Mouse (Mus musculus) bone marrow, adult 2 months (tissue): ENCODE results near the gene Pitpnm1. TPM values are rescaled to one million over a fixed set of nuclear protein-coding genes. Genes with fewer than 3 reads are reported as not detected.
A peak's percentile ranks its signal among the peaks of the same experiment; 100 is the strongest.

ENCODE experiments used
- H3K27ac ChIP-seq: fragments of 200-500 bp; 2 replicates; pipeline ENCODE4 v1.5.1; 2012; ENCODE audit warnings: low read depth, mild to moderate bottlenecking, control low read depth, inconsistent platforms, low read length; ENCODE audit not compliant: control insufficient read depth, poor library complexity, insufficient read depth
- H3K4me1 ChIP-seq: fragments of 200-500 bp; 2 replicates; pipeline ENCODE4 v1.6.1; 2011; ENCODE audit warnings: low read length; ENCODE audit not compliant: control insufficient read depth, insufficient read depth
- H3K4me3 ChIP-seq: fragments of 200-500 bp; replicated peaks from 2 replicates; pipeline ENCODE3; 2011; ENCODE audit warnings: mild to moderate bottlenecking, low read depth, low read length, control low read depth; ENCODE audit not compliant: control insufficient read depth
- CTCF ChIP-seq: fragments of 200-500 bp; IDR thresholded peaks from 2 replicates; pipeline ENCODE4 v1.5.1; 2011; ENCODE audit warnings: low read length, control low read depth; ENCODE audit not compliant: control insufficient read depth, insufficient read depth
- POLR2A ChIP-seq: fragments of 200-500 bp; IDR thresholded peaks from 2 replicates; pipeline ENCODE4 v1.6.1; 2011; ENCODE audit warnings: low read depth, mild to moderate bottlenecking, control low read depth, low read length, borderline replicate concordance; ENCODE audit not compliant: control insufficient read depth
- whole genome bisulfite sequencing: fragments of 180-500 bp; shearing (Covaris S2); methylation state at CpG from one replicate; pipeline ENCODE4 v1.1.7; 2018; 5-methylcytosine and 5-hydroxymethylcytosine counted together
- polyA plus RNA-seq: library from polyadenylated mRNA; stranded (reverse); fragments of >200 nt; gene quantifications from 2 replicates; pipeline ENCODE4 v1.2.4, GENCODE M21; 2011; ENCODE audit warnings: low replicate concordance; ENCODE audit not compliant: missing spikeins, insufficient read depth, insufficient read length

Pitpnm1 gene
- polyA plus RNA-seq, 1 experiment: 159 TPM

GRCm38 (mm10) chr19:4113186-4113805 is 13.5 kb downstream of the Pitpnm1 start:
- peaks cover 24% of the 10 kb centered on the region for H3K4me1 ChIP-seq

DNA sequence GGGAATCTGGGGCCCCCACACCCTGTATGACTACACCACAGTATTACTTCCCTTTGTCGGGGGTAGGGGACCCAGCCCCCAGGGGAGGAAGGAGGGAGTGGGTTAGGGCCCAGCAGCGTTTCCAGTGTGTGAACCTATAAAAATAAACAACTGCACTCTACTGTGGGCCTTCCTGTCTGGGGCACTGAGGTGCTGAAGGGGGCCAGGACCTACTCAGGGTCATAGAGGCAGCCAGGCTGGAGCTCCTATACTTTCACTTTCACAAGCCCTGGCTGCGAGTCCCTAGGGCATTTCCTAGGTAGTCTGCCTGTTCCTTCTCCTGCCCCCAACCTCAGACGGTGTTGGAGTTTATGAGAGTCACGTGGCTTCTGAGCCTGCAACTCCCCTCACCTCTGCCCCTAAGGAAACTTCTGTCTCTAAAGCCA is 14.0 kb downstream of the Pitpnm1 start:
- 2% methylated on average over 5 of the region's 5 CpGs for WGBS
- no peak for TF ChIP-seq CTCF

More at GRCm38 (mm10) chr19:4113186-4113805, 13.5 kb downstream of the Pitpnm1 start:
- TF ChIP-seq CTCF (no peak), POLR2A (peak; percentile 57; the same call in 1 of the 2 replicates)
- 2% methylated on average over 13 of the region's 13 CpGs for WGBS
- no peak overlapping the region for H3K4me3 ChIP-seq
- peak overlapping the region; percentile 94 for H3K27ac ChIP-seq

DNA sequence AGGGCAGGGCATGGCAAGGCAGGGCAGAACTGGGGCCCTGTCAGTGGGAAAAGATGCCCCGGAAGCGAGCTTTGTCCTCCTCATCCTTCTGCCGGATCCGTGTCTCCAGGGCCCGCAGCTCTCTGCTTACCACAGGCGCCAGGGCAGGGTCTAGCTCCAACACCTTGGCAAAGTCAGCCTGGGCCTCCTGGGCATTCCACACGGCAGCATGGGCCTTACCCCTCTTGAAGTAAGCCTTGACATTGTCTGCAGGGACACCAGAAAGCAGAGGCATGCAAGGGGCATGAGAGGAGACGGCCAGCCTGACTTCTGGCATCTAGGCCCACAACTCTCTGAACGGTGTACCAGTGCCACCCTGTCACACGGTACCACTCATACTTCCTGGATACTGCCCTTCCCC is 14.8 kb downstream of the Pitpnm1 start:
- peaks cover 26% of the 10 kb centered on the region for H3K4me1 ChIP-seq
- no peak for TF ChIP-seq CTCF
- TF ChIP-seq POLR2A: no peak
- 71% methylated on average over 10 of the region's 10 CpGs for WGBS
- H3K4me3 ChIP-seq: no peak overlapping the region
- H3K27ac ChIP-seq: peak overlapping the region; percentile 94

More for the DNA sequence above, 14.0 kb downstream of the Pitpnm1 start:
- Histone ChIP-seq H3K4me3 (no peak overlapping the region), H3K4me1 (peaks cover 24% of the 10 kb centered on the region), H3K27ac (peak overlapping the region; percentile 94)

GRCm38 (mm10) chr19:4115144-4115543 is 15.3 kb downstream of the Pitpnm1 start:
- TF ChIP-seq CTCF (no peak), POLR2A (no peak)
- Histone ChIP-seq H3K27ac (no peak overlapping the region), H3K4me1 (peaks cover 26% of the 10 kb centered on the region), H3K4me3 (no peak overlapping the region)
- WGBS: 96% methylated on average over 10 of the region's 10 CpGs

- peaks cover 28% of the 10 kb centered on the region for H3K4me1 ChIP-seq
- 90% methylated on average over 11 of the region's 11 CpGs for WGBS
- TF ChIP-seq POLR2A (no peak), CTCF (no peak)
- no peak overlapping the region for H3K4me3 ChIP-seq
- H3K27ac ChIP-seq: no peak overlapping the region
These were observed 16.0 kb downstream of the Pitpnm1 start for GRCm38 (mm10) chr19:4115816-4116215.

GRCm38 (mm10) chr19:4117006-4117405 is 17.2 kb downstream of the Pitpnm1 start:
- Histone ChIP-seq H3K4me1 (peaks cover 24% of the 10 kb centered on the region), H3K4me3 (no peak overlapping the region)

GRCm38 (mm10) chr19:4118350-4118749 is 18.6 kb downstream of the Pitpnm1 start:
- H3K4me3 ChIP-seq: no peak overlapping the region
- TF ChIP-seq CTCF (no peak), POLR2A (no peak)
- peaks cover 12% of the 10 kb centered on the region for H3K4me1 ChIP-seq
- H3K27ac ChIP-seq: no peak overlapping the region
- 82% methylated on average over 2 of the region's 2 CpGs for WGBS

More at GRCm38 (mm10) chr19:4117006-4117405, 17.2 kb downstream of the Pitpnm1 start:
- TF ChIP-seq CTCF (no peak), POLR2A (no peak)
- H3K27ac ChIP-seq: no peak overlapping the region
- 86% methylated on average over 7 of the region's 7 CpGs for WGBS

DNA sequence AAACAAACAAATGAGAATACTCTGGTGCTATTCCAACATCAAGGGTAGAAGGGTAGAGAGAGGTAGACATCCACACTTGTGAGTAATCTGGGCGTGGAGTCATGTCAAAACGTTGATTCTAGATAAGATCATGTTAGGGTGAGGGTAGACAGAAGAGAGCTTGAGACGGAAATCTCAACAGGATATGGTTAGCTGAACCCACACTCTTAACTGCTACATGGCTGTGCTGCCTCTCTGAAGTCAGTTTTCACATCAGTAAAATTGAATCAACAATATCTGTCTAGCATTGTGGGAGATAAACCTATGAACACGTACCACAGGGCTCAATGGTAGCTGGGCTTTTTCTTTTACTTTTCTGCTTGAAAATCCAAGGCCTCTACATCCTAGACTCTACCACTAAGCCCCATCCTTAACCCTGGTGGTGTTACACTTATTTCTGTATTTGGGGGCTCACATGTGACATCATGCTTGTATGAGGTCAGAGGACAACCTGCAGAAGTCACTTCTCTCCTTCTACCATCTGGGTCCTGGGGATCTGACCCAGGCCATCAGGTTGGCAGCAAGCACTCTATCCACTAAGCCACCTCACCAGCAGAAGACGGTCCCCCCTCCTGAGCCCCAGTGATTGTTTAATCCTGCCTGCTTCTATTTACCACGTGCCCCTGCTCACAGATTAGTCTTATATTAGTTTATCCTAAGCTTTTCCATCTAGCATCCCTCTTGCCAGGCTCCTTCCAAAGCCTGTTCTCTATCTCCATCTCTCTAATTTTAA is 20.1 kb downstream of the Pitpnm1 start:
- Histone ChIP-seq H3K4me3 (no peak overlapping the region), H3K4me1 (peaks cover 10% of the 10 kb centered on the region), H3K27ac (peak overlapping the region; percentile 48; the same call in 1 of the 2 replicates)
- WGBS: 35% methylated on average over 6 of the region's 6 CpGs
- TF ChIP-seq CTCF: no peak

- Histone ChIP-seq H3K4me1 (peaks cover 10% of the 10 kb centered on the region), H3K4me3 (peak overlapping the region; percentile 17), H3K27ac (peak overlapping the region; percentile 48)
- TF ChIP-seq CTCF (no peak), POLR2A (no peak)
- WGBS: 61% methylated on average over 2 of the region's 2 CpGs
These were observed 20.7 kb downstream of the Pitpnm1 start for GRCm38 (mm10) chr19:4120496-4120895.
